Mouse (Mus musculus) ES-Bruce4 (cell line): ENCODE measurements around the gene Ms4a8a. TPM values are rescaled to one million over a fixed set of nuclear protein-coding genes. Genes with fewer than 3 reads are reported as not detected.

Source experiments
- H3K27ac ChIP-seq: 2 replicates; pipeline ENCODE4 v1.5.1; 2012; ENCODE audit warnings: low read length, inconsistent platforms; ENCODE audit not compliant: insufficient read depth
- H3K27me3 ChIP-seq: 2 replicates; pipeline ENCODE4 v1.6.1; 2012; ENCODE audit warnings: mild to moderate bottlenecking, low read length, inconsistent platforms; ENCODE audit not compliant: control insufficient read depth, poor library complexity, insufficient read depth, severe bottlenecking
- H3K36me3 ChIP-seq: 2 replicates; pipeline ENCODE4 v1.6.1; 2012; ENCODE audit warnings: inconsistent platforms, mild to moderate bottlenecking, low read length, moderate library complexity; ENCODE audit not compliant: control insufficient read depth, poor library complexity, insufficient read depth, severe bottlenecking
- H3K4me1 ChIP-seq: one replicate; pipeline ENCODE4 v1.8.1; 2011; ENCODE audit warnings: low read length; ENCODE audit not compliant: control insufficient read depth, insufficient read depth
- H3K4me3 ChIP-seq: 2 replicates; pipeline ENCODE4 v1.5.1; 2011; ENCODE audit warnings: low read depth, mild to moderate bottlenecking, low read length
- H3K9ac ChIP-seq: 2 replicates; pipeline ENCODE4 v1.6.1; 2012; ENCODE audit warnings: low read depth, mild to moderate bottlenecking, inconsistent platforms; ENCODE audit not compliant: poor library complexity, severe bottlenecking
- H3K9me3 ChIP-seq: replicated peaks from 2 replicates; pipeline ENCODE4 v1.6.1; 2012; ENCODE audit warnings: mild to moderate bottlenecking, low read length, inconsistent platforms; ENCODE audit not compliant: control insufficient read depth, poor library complexity, insufficient read depth, severe bottlenecking
- CTCF ChIP-seq: IDR thresholded peaks from one replicate; pipeline ENCODE4 v1.8.1; 2011; ENCODE audit warnings: low read depth, low read length
- EP300 ChIP-seq: IDR thresholded peaks from 2 replicates; pipeline ENCODE4 v1.6.1; 2011; ENCODE audit warnings: low read depth, low read length; ENCODE audit not compliant: insufficient read depth
- POLR2A ChIP-seq: IDR thresholded peaks from one replicate; pipeline ENCODE4 v1.8.1; 2011; ENCODE audit warnings: low read length; ENCODE audit not compliant: insufficient read depth
- polyA plus RNA-seq: library from polyadenylated mRNA; stranded (reverse); fragments of >200 nt; gene quantifications from 2 replicates; pipeline ENCODE4 v1.2.4, GENCODE M21; 2011; ENCODE audit warnings: low read depth; ENCODE audit not compliant: missing spikeins, insufficient read depth, insufficient read length

Ms4a8a gene
- polyA plus RNA-seq, 1 experiment, result not detected

- no peak for TF ChIP-seq CTCF
- Histone ChIP-seq H3K36me3 (no peaks in the 10 kb centered on the region), H3K4me1 (no peaks in the 10 kb centered on the region), H3K27me3 (no peaks in the 10 kb centered on the region), H3K27ac (no peak overlapping the region), H3K9me3 (no peaks in the 10 kb centered on the region), H3K4me3 (no peak overlapping the region), H3K9ac (no peak overlapping the region)
These were observed 27.6 kb downstream of the Ms4a8a start for GRCm38 (mm10) chr19:11053277-11053676.

- Histone ChIP-seq H3K36me3 (no peaks in the 10 kb centered on the region), H3K27me3 (no peaks in the 10 kb centered on the region), H3K4me3 (no peak overlapping the region), H3K4me1 (no peaks in the 10 kb centered on the region), H3K9me3 (no peaks in the 10 kb centered on the region), H3K27ac (no peak overlapping the region), H3K9ac (no peak overlapping the region)
- no peak for TF ChIP-seq CTCF
- TF ChIP-seq EP300, result no peak
- TF ChIP-seq POLR2A, result no peak
These were observed 28.0 kb downstream of the Ms4a8a start for GRCm38 (mm10) chr19:11052877-11053276.

GRCm38 (mm10) chr19:11050286-11050685 is 30.6 kb downstream of the Ms4a8a start:
- H3K27ac ChIP-seq, result no peak overlapping the region
- no peaks in the 10 kb centered on the region for H3K9me3 ChIP-seq
- H3K9ac ChIP-seq, result no peak overlapping the region
- H3K27me3 ChIP-seq, result no peaks in the 10 kb centered on the region; the same call in 1 of the 2 replicates
- no peak overlapping the region for H3K4me3 ChIP-seq
- no peaks in the 10 kb centered on the region for H3K36me3 ChIP-seq
- H3K4me1 ChIP-seq, result no peaks in the 10 kb centered on the region
- TF ChIP-seq CTCF, result no peak
- no peak for TF ChIP-seq POLR2A
- TF ChIP-seq EP300, result no peak

- Histone ChIP-seq H3K4me1 (no peaks in the 10 kb centered on the region), H3K9me3 (no peaks in the 10 kb centered on the region), H3K36me3 (no peaks in the 10 kb centered on the region), H3K27me3 (no peaks in the 10 kb centered on the region; the same call in 1 of the 2 replicates), H3K4me3 (no peak overlapping the region), H3K27ac (no peak overlapping the region), H3K9ac (no peak overlapping the region)
- no peak for TF ChIP-seq CTCF
- no peak for TF ChIP-seq EP300
These were observed 31.5 kb downstream of the Ms4a8a start for GRCm38 (mm10) chr19:11049426-11049825.

- Histone ChIP-seq H3K9ac (no peak overlapping the region), H3K4me1 (no peaks in the 10 kb centered on the region), H3K9me3 (no peaks in the 10 kb centered on the region), H3K4me3 (no peak overlapping the region), H3K36me3 (no peaks in the 10 kb centered on the region), H3K27me3 (no peaks in the 10 kb centered on the region; the same call in 1 of the 2 replicates), H3K27ac (no peak overlapping the region)
- no peak for TF ChIP-seq CTCF
- TF ChIP-seq POLR2A, result no peak
- TF ChIP-seq EP300, result no peak
These were observed 32.4 kb downstream of the Ms4a8a start for GRCm38 (mm10) chr19:11048503-11048902.

GRCm38 (mm10) chr19:11048009-11048408 is 32.9 kb downstream of the Ms4a8a start:
- Histone ChIP-seq H3K4me3 (no peak overlapping the region), H3K27ac (no peak overlapping the region)
- TF ChIP-seq EP300 (no peak), POLR2A (no peak)

More at GRCm38 (mm10) chr19:11048009-11048408, 32.9 kb downstream of the Ms4a8a start:
- no peaks in the 10 kb centered on the region for H3K36me3 ChIP-seq
- no peaks in the 10 kb centered on the region for H3K4me1 ChIP-seq
- no peak overlapping the region for H3K9ac ChIP-seq
- H3K9me3 ChIP-seq, result no peaks in the 10 kb centered on the region
- H3K27me3 ChIP-seq, result no peaks in the 10 kb centered on the region; the same call in 1 of the 2 replicates
